Mouse (Mus musculus): ENCODE data around the gene Stk38l. TPM values are rescaled to one million over a fixed set of nuclear protein-coding genes. Genes with fewer than 3 reads are reported as not detected.

Gene Stk38l
- polyA plus RNA-seq, 1 experiment from 2014 or later, result 32.0 TPM

- no peak for ATAC-seq (replicated peaks; ENCODE audit: insufficient number of reproducible peaks, insufficient read depth, low FRiP score, low read depth)
- Histone ChIP-seq H3K4me3 (no peak overlapping the region), H3K27ac (no peak overlapping the region), H3K4me1 (replicated peaks) (peaks cover 40% of the 10 kb centered on the region), H3K36me3 (peaks cover 5% of the 10 kb centered on the region; the same call in 1 of the 2 replicates), H3K9me3 (replicated peaks) (no peaks in the 10 kb centered on the region), H3K9ac (no peak overlapping the region), H3K27me3 (no peaks in the 10 kb centered on the region), H3K4me2 (no peak overlapping the region)
- 77% methylated on average over 2 of the region's 2 CpGs for WGBS
Observed at GRCm38 (mm10) chr6:146755136-146755535, 30.3 kb downstream of the Stk38l start.

- WGBS, result 91% methylated on average over 4 of the region's 4 CpGs
- no peaks in the 10 kb centered on the region for H3K27me3 ChIP-seq
- no peak overlapping the region for H3K27ac ChIP-seq
- H3K4me3 ChIP-seq, result no peak overlapping the region
- H3K4me1 ChIP-seq (replicated peaks), result peaks cover 35% of the 10 kb centered on the region
- ATAC-seq (replicated peaks; ENCODE audit: insufficient number of reproducible peaks, insufficient read depth, low FRiP score, low read depth), result no peak
- no peak overlapping the region for H3K9ac ChIP-seq
- no peaks in the 10 kb centered on the region for H3K9me3 ChIP-seq (replicated peaks)
- peaks cover 5% of the 10 kb centered on the region; the same call in 1 of the 2 replicates for H3K36me3 ChIP-seq
- H3K4me2 ChIP-seq, result no peak overlapping the region
Observed at GRCm38 (mm10) chr6:146755679-146756078, 30.9 kb downstream of the Stk38l start.

DNA sequence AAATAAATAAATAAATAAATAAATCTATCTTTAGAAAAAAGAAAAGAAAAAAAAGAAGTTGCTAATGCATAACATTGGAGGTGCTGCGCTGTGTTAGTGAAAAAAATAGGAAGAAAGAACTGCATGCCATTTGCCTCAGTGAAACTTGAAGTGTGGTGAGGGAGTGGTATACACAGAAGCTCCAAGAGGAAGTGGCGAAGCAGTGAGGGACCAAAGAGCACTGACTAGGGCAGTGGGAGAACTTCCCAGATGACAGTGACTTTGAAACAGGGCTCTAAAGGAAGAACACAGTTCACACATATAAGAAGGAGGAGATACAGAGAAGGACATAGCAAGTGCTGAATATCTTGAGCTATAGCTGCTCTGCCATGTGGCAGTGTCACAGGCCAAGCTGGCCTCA lies 34.2 kb downstream of the Stk38l start:
- no peak for ATAC-seq (replicated peaks; ENCODE audit: insufficient number of reproducible peaks, insufficient read depth, low FRiP score, low read depth)
- Histone ChIP-seq H3K27ac (no peak overlapping the region), H3K4me1 (replicated peaks) (peaks cover 9% of the 10 kb centered on the region), H3K9me3 (replicated peaks) (no peaks in the 10 kb centered on the region), H3K4me2 (no peak overlapping the region), H3K27me3 (no peaks in the 10 kb centered on the region), H3K4me3 (no peak overlapping the region), H3K36me3 (peaks cover 5% of the 10 kb centered on the region; the same call in 1 of the 2 replicates), H3K9ac (no peak overlapping the region)
- 90% methylated on average over 2 of the region's 2 CpGs for WGBS

GRCm38 (mm10) chr6:146760022-146760421 lies 35.2 kb downstream of the Stk38l start:
- WGBS, result 71% methylated on average over 2 of the region's 2 CpGs
- peaks cover 5% of the 10 kb centered on the region; the same call in 1 of the 2 replicates for H3K36me3 ChIP-seq
- no peak overlapping the region for H3K4me3 ChIP-seq
- H3K27me3 ChIP-seq, result no peaks in the 10 kb centered on the region
- H3K9me3 ChIP-seq (replicated peaks), result no peaks in the 10 kb centered on the region
- ATAC-seq (replicated peaks; ENCODE audit: insufficient number of reproducible peaks, insufficient read depth, low FRiP score, low read depth), result no peak
- no peak overlapping the region for H3K4me2 ChIP-seq
- no peak overlapping the region for H3K27ac ChIP-seq
- peaks cover under 1% of the 10 kb centered on the region for H3K4me1 ChIP-seq (replicated peaks)
- H3K9ac ChIP-seq, result no peak overlapping the region

- Histone ChIP-seq H3K4me2 (no peak overlapping the region), H3K9me3 (replicated peaks) (no peaks in the 10 kb centered on the region), H3K36me3 (peaks cover 10% of the 10 kb centered on the region; the same call in 1 of the 2 replicates), H3K27ac (no peak overlapping the region), H3K4me3 (no peak overlapping the region), H3K27me3 (no peaks in the 10 kb centered on the region), H3K4me1 (replicated peaks) (no peaks in the 10 kb centered on the region), H3K9ac (no peak overlapping the region)
- WGBS, result 60% methylated on average over 4 of the region's 4 CpGs
- ATAC-seq (replicated peaks; ENCODE audit: insufficient number of reproducible peaks, insufficient read depth, low FRiP score, low read depth), result no peak
Observed at GRCm38 (mm10) chr6:146760736-146761135, 35.9 kb downstream of the Stk38l start.

- Histone ChIP-seq H3K27ac (no peak overlapping the region), H3K36me3 (peaks cover 24% of the 10 kb centered on the region), H3K4me3 (no peak overlapping the region), H3K9ac (no peak overlapping the region), H3K4me1 (replicated peaks) (no peaks in the 10 kb centered on the region), H3K9me3 (replicated peaks) (no peaks in the 10 kb centered on the region), H3K27me3 (no peaks in the 10 kb centered on the region), H3K4me2 (no peak overlapping the region)
- WGBS, result 66% methylated on average over 5 of the region's 5 CpGs
- no peak for ATAC-seq (replicated peaks; ENCODE audit: insufficient number of reproducible peaks, insufficient read depth, low FRiP score, low read depth)
Observed at GRCm38 (mm10) chr6:146762264-146762898, 37.6 kb downstream of the Stk38l start.

DNA sequence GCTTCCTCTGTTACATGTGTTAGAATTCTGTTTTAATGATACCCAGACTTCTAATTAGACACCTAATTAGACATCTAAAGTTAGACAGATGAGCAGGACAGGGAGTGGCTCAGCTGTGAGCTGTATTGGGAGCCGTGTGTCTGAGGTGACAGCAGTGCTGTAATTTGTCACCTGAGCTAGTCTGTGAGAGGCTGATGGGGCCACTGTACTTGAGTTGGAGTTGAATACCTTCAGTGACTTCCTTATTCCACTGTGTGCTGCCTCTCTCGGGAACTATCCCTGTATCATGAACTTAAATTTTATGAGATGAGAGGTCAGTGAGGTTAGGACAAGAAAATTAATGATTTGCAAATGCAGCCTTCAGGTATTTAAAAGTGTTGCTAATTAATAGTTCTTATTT lies 39.8 kb downstream of the Stk38l start:
- Histone ChIP-seq H3K4me2 (no peak overlapping the region), H3K27me3 (no peaks in the 10 kb centered on the region), H3K36me3 (peaks cover 41% of the 10 kb centered on the region), H3K9ac (no peak overlapping the region), H3K4me1 (replicated peaks) (no peaks in the 10 kb centered on the region), H3K4me3 (no peak overlapping the region), H3K9me3 (replicated peaks) (no peaks in the 10 kb centered on the region), H3K27ac (no peak overlapping the region)
- no peak for ATAC-seq (replicated peaks; ENCODE audit: insufficient number of reproducible peaks, insufficient read depth, low FRiP score, low read depth)
- WGBS, result 41% methylated on average over 2 of the region's 2 CpGs

DNA sequence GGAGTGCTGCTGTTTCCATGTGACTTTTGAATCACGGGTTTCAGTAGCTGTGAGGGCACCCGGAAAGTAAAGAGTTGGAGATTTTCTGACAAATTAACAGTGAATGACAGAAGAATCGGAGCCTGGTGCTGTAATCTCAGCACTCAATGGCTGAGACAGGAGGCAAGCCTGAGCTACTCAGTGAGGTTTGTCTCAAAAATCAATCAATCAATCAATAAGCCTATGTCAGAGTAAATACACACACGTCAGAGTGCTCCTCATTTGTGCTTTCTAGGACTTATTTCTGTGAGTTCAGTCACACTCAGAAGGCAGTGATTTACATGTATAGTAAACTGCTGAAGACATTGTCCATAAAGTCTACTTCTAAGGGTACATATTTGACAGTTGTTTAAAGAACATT lies 40.5 kb downstream of the Stk38l start:
- H3K4me1 ChIP-seq (replicated peaks), result no peaks in the 10 kb centered on the region
- no peak overlapping the region for H3K9ac ChIP-seq
- no peaks in the 10 kb centered on the region for H3K27me3 ChIP-seq
- H3K36me3 ChIP-seq, result peaks cover 44% of the 10 kb centered on the region
- H3K9me3 ChIP-seq (replicated peaks), result no peaks in the 10 kb centered on the region
- H3K27ac ChIP-seq, result no peak overlapping the region
- ATAC-seq (replicated peaks; ENCODE audit: insufficient number of reproducible peaks, insufficient read depth, low FRiP score, low read depth), result no peak
- WGBS, result 83% methylated on average over 4 of the region's 4 CpGs
- no peak overlapping the region for H3K4me3 ChIP-seq
- H3K4me2 ChIP-seq, result no peak overlapping the region

- Histone ChIP-seq H3K4me2 (no peak overlapping the region), H3K27me3 (no peaks in the 10 kb centered on the region), H3K9ac (no peak overlapping the region), H3K4me3 (no peak overlapping the region), H3K9me3 (replicated peaks) (no peaks in the 10 kb centered on the region), H3K4me1 (replicated peaks) (no peaks in the 10 kb centered on the region), H3K27ac (no peak overlapping the region), H3K36me3 (peaks cover 65% of the 10 kb centered on the region)
- 88% methylated on average over 10 of the region's 10 CpGs for WGBS
- ATAC-seq (replicated peaks; ENCODE audit: insufficient number of reproducible peaks, insufficient read depth, low FRiP score, low read depth), result no peak
Observed at GRCm38 (mm10) chr6:146768813-146769404, 44.1 kb downstream of the Stk38l start.

DNA sequence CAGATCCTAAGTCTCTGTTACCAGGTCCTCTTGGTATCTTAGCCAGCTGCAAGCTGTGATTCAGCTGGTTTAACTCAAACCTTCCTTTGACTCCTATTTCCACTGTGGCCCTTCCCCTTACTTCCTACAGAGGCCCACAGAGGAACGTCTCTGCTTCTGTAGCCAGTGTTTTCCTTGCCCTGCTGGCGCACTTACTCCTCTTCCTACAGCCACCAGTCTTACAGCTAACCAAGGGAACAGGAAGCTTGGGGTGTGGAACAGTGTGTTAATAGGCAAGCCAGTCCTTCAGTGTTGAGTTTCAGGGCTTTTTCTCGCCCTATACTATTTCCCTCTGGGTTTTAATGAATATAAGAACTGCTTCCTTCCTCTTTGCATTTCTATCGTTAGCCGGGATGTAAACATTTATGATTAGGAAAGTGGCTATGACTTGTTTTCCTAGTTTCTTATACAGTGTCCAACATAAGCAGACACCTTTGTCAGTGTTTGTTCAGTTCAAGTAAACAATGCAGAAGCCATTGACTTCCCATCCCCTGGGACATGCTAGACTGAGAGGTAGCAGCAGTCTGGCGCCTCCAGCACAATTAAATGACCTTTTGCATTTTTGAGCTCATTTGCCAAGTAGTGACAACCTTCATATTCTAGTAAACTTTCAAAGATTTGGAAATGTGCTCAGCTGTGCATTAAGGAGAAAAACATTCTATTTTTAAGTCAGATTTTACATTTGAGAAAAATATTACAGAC lies 45.4 kb downstream of the Stk38l start:
- 55% methylated on average over 6 of the region's 6 CpGs for WGBS
- no peak overlapping the region for H3K4me3 ChIP-seq
- H3K9ac ChIP-seq, result no peak overlapping the region
- peaks cover 72% of the 10 kb centered on the region for H3K36me3 ChIP-seq
- H3K9me3 ChIP-seq (replicated peaks), result no peaks in the 10 kb centered on the region
- ATAC-seq (replicated peaks; ENCODE audit: insufficient number of reproducible peaks, insufficient read depth, low FRiP score, low read depth), result peak; percentile 66
- no peak overlapping the region for H3K4me2 ChIP-seq
- no peaks in the 10 kb centered on the region for H3K27me3 ChIP-seq
- H3K4me1 ChIP-seq (replicated peaks), result no peaks in the 10 kb centered on the region
- H3K27ac ChIP-seq, result peak overlapping the region; percentile 23; the same call in 1 of the 2 replicates

GRCm38 (mm10) chr6:146770808-146771207 lies 46.0 kb downstream of the Stk38l start:
- H3K4me3 ChIP-seq, result no peak overlapping the region
- 86% methylated on average over 5 of the region's 5 CpGs for WGBS
- no peak overlapping the region for H3K27ac ChIP-seq
- no peak for ATAC-seq (replicated peaks; ENCODE audit: insufficient number of reproducible peaks, insufficient read depth, low FRiP score, low read depth)
- no peak overlapping the region for H3K4me2 ChIP-seq
- no peaks in the 10 kb centered on the region for H3K27me3 ChIP-seq
- no peaks in the 10 kb centered on the region for H3K4me1 ChIP-seq (replicated peaks)
- H3K9me3 ChIP-seq (replicated peaks), result no peaks in the 10 kb centered on the region
- no peak overlapping the region for H3K9ac ChIP-seq
- H3K36me3 ChIP-seq, result peaks cover 68% of the 10 kb centered on the region

All from heart, embryonic 15.5 days (tissue).